Mouse (Mus musculus) layer of hippocampus, adult 18-20 months (tissue): ENCODE data around the gene Klhdc4. TPM values are rescaled to one million over a fixed set of nuclear protein-coding genes. Genes with fewer than 3 reads are reported as not detected.

Source experiments
- DNase-seq, 2 experiments: peaks; one replicate each; pipeline ENCODE4 v3.0.0; 2022; ENCODE audit warnings: low spot score in 2 of 2
- long read RNA-seq: library from polyadenylated mRNA; stranded (forward); transcript quantifications from one replicate; pipeline ENCODE4 v2.0.0, GENCODE M21; 2021
- total RNA-seq, 2 experiments: library from RNA; stranded (reverse); gene quantifications; 2 replicates each; pipeline ENCODE4 v1.2.3; 2021

The Klhdc4 gene
- total RNA-seq, result 10 to 100 TPM; 27.0 to 27.9 TPM
- long read RNA-seq, transcript Klhdc4-201 (12 exons, 2,078 nt), result major isoform, 20 of 29 reads
- long read RNA-seq, partial matches to known transcripts, result 0 of 29 reads
- long read RNA-seq, other reads (novel, unspliced or antisense), result 9 of 29 reads

GRCm38 (mm10) chr8:121829048-121829776 lies at the start of gene Klhdc4:
TSS of gene Klhdc4 (minus strand) at chr8:121829569.
- DNase-seq, result peak; percentile 84 to 92

DNA sequence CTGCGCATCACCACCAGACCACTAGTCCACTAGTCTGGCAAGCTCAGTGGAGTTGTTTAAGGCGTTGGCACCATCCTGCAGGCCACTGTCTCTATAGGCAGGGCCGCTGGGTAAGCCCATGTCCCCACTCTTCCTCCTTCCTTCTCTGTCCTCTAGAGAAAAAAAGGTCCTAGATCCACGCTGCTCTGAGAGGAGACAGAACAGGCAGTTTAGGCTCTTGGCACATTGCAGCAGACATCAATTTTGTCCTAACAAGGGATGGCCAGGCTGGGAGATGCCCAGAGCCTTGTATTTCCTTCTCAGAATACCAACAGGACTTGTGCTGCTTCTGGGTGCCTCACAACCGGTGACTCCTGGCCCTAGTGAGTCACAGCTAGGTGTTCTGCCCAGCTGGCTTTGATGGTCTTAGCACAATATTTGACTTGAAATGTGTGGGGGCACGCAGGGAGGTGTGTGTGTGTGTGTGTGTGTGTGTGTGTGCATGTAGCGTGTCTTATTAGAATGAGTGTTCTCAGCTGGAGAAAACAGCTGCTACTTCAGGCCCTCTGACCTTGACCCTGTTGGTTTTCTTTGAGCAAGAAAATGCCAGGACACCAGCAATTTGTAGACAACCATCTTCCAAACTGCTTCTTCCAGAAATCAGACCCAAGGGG lies 48.6 kb upstream of the Klhdc4 start:
- DNase-seq, result no peak

GRCm38 (mm10) chr8:121877212-121877611 lies 47.8 kb upstream of the Klhdc4 start:
- DNase-seq, result no peak

- DNase-seq, result no peak
Observed at GRCm38 (mm10) chr8:121875517-121875916, 46.1 kb upstream of the Klhdc4 start.

GRCm38 (mm10) chr8:121875045-121875444 lies 45.7 kb upstream of the Klhdc4 start:
- no peak for DNase-seq

DNA sequence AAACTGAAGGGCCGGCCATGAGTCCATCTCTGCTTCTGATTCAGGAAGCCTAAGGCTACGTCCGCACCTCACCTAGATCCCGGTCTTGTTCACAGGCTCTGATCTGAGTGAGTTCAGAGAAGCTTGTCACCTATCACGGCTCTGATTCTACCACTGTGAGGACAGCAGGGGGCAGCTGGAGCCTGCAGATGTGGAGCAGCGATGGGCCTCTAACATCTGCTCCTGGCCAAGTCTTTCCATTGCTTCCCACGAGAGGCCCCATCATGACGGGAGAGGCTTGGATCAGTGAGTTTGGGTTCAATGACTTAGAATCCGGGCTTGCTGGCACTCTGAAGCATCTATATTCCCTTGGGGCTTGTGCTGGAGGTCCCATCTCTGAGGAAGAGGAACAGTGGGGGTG lies 44.7 kb upstream of the Klhdc4 start:
- DNase-seq, result no peak

GRCm38 (mm10) chr8:121871833-121872440 lies 42.6 kb upstream of the Klhdc4 start:
- DNase-seq, result no peak

DNA sequence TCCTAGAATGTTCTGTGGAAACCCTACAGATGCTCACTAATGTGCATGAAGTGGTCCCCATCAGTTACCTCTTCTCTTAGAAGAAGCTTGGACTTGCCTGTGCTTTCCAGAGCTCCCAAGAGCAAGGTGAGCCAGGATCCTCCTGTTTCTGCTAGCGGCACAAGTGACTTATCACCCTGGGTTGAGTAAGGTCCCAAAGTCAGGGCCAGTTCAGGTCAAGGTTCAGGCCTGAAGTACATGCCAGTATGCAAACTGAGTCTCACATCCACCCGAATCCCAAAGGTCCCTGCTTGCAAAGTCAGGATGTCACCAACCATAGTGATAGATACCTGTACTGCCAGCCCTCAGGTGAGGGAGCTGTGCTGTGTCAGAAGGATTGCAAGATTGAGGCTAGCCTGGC lies 40.8 kb upstream of the Klhdc4 start:
- no peak for DNase-seq

- DNase-seq, result no peak
Observed at GRCm38 (mm10) chr8:121868896-121869295, 39.5 kb upstream of the Klhdc4 start.

DNA sequence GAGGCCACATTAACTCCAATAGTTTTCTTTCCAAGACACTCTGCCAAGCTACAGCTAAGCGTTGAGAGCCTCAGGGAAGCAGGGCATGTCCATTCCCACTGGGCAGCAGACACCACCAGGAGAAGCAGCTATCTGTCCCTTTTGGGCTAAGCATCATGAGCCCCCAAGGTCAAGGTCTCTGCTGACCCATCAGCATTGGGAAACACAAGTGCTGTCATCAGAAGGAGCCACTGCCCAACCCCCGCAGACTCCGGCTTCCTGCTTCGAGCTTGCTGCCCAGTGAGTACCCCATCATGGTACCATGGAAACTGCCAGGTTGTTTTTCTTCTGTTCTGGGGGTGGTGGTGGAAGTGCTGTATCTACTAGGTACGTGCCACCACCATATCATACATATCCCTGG lies 38.8 kb upstream of the Klhdc4 start:
- no peak for DNase-seq

DNA sequence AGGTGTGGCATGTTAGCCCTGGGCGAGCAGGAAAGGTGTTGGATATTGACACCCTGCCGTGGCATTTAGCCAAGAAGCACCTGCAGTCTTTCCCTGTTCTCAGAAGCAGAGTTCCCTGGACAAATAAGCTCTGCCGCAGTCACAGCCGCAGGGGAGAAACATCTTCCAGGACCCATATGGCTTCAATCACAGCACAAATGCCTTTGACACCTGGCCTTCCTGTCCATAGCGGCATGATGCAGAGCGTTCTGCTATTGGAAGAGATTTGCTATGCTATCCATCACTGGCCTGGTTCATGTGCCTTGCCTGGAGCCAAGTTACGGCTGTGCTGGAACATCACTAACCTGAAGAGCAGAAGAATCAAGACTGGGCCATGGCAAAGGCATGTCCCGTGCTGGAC lies 36.0 kb upstream of the Klhdc4 start:
- DNase-seq, result no peak

DNA sequence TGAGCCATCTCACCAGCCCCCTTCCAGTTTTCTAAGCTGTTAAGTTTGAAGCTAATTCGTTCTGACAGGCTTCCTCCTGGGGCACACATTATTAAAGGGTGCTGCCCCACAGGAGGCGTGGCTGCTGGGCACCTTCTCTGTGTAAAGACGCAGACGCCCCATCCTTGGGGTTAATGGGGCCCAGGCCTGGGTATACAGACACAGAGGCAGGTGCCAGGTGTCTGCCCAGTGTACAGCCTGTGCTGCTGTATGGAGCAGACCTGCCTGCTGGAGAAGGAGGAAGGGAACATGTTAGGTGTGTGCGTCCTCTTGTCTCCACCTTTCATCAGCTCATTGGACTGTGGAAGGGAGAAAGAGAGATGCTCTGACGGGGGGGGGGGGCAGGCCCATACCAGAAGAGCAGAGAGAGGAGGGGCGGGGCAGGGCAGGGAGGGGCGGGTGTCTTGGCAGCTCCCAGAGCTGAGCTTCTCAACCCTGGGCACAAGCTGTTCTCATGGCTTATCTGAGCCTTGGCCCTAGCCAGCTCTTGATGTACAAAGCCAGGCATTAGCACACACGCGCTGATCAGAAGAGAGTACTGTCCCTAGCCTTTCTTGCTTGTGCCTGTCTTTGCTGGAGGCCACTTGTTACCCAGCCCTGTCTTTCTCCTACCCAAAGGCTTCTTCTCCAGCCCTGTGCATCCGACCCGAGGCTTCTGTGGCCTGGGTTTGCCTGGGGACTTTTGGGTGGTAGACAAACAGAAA lies 32.6 kb upstream of the Klhdc4 start:
- no peak for DNase-seq

- no peak for DNase-seq
Observed at GRCm38 (mm10) chr8:121861276-121861675, 31.9 kb upstream of the Klhdc4 start.

DNA sequence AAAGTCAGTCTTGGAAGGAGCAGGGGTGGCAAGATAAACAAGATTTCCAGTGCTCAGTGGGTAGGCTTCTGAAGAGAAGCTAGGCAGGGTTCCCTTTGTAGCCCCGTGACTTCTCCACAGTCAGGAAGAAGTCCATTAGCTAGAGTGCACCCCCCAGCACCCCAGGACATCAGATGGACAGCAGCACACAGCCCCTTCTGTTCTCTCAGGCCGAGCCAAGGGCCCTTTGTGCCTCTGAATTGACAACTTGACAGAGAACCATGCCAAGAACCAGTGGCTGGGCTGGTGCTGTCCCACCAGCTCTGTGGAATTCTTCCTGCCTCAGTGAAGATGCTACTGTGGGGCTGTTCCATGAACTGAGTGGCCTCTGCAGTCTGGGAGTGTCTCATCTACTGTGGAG lies 28.4 kb upstream of the Klhdc4 start:
- DNase-seq, result no peak

GRCm38 (mm10) chr8:121857331-121857730 lies 28.0 kb upstream of the Klhdc4 start:
- DNase-seq, result no peak

DNA sequence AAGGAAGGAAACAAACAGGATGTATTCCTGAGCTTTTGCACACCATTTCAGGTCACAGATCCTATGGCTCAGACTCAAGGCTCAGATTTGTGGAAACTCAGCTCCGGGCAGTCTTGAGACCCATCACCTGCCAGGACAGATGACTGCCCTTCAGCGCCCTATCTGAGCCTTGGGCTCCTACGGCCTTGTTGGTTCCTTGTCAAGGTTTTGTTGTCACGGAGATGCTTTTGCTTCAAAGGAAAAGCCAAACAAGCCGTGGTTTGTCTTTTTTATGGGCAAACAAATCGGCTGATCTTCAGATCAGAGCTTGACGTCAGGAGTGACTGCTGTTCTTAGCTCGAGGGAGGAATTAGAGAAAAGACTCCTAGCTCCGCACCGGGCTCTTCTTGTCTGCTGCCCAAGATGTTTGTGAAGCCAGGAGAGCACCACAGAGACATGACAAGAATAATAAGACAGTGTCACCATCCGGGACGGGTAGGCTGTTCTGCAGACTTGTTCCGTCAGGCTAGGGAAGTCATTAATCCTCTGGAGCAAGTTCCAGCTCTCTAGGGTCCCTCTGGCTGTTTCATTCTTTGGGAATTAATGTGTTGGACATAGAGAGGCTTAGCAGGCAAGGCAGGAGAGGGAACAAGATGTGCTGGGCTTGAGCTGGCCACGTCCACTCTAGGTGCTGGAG lies 26.8 kb upstream of the Klhdc4 start:
- no peak for DNase-seq

DNA sequence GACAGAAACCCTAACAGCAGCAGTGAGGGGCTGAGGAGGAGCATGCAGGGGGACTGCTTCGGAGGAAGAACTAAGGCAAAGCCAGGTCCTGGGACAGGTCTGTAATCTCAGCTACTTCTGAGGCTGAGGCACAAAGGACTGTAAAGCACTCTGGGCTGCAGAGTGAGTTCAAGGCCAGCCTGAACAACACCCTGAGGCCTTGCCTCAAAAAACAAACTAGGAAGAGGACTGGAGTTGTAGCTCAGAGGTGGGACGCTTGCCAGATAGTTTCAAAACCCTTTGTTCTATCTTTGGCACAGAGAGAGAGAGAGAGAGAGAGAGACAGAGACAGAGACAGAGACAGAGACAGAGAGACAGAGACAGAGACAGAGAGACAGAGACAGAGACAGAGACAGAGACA lies 24.2 kb upstream of the Klhdc4 start:
- no peak for DNase-seq

GRCm38 (mm10) chr8:121852464-121852863 lies 23.1 kb upstream of the Klhdc4 start:
- no peak for DNase-seq

- DNase-seq, result no peak
Observed at GRCm38 (mm10) chr8:121851716-121852115, 22.3 kb upstream of the Klhdc4 start.

DNA sequence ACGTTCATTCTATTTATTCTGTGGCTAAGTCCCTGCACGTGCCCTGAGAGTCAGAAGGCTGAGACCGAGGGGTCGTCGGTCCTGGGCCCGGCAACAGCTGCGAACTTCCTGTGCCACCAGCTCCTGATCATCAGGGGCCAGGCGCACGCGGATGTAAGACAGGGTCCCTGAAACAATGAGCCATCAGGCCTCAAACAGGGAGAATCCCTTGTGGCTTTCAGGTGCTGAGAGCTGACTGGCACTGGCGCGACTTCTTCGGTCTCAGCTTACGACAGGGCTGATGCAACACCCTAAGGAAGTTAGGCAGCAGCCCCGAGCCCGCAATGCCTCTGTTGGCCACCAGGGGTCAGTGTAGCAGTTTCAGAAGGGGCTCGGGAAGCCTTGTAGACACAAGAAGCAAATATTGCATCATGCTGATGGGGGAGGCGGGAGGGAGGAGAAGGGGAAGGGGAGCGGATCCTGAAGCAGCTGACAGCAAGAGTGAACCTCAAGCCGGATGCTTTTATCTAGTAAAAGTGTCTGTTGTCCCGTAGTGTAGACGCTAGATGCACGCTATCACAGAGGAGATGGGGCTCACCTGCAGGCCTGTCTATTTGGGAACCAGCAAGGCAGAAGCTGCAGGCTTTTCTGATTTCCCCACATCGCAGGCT lies 21.6 kb upstream of the Klhdc4 start:
- peak; percentile 91 to 97 for DNase-seq

DNA sequence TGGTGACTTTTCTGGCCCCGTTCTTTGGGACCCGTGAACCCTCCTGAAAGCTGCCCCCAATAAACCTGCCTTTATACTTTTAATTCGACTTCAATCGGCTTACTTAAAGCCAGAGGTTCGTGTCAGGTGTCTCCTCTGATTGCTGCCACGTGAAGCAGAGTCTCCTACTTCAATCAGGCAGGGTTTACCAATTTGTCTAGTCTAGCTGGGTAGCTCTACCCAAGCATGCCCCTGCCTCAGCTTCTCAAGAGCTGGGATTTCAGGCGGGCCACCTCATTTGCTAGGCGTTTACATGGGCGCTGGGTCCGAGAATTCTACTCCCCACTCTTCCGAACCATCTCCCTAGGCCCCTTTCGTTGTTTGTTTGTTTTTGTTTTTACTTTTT lies 21.1 kb upstream of the Klhdc4 start:
- DNase-seq, result no peak
